Mouse (Mus musculus) cerebellum, adult 2 months (tissue): ENCODE data around the gene Sp3. TPM values are rescaled to one million over a fixed set of nuclear protein-coding genes. Genes with fewer than 3 reads are reported as not detected.

Experiments used
- DNase-seq, 2 experiments: peaks; one replicate each; pipeline ENCODE4 v3.0.0; 2021
- H3K27ac ChIP-seq: fragments of 200-500 bp; 2 replicates; pipeline ENCODE4 v1.5.1; 2012; ENCODE audit warnings: low read length, control low read depth, inconsistent platforms; ENCODE audit not compliant: insufficient read depth
- H3K27me3 ChIP-seq: fragments of 200-500 bp; 2 replicates; pipeline ENCODE4 v1.6.1; 2012; ENCODE audit warnings: inconsistent platforms, mild to moderate bottlenecking, low read length, moderate library complexity; ENCODE audit not compliant: control insufficient read depth, insufficient read depth
- H3K4me1 ChIP-seq: fragments of 200-500 bp; 2 replicates; pipeline ENCODE4 v1.6.1; 2011; ENCODE audit warnings: low read length; ENCODE audit not compliant: control insufficient read depth, insufficient read depth
- H3K4me3 ChIP-seq: fragments of 200-500 bp; replicated peaks from 2 replicates; pipeline ENCODE3; 2011; ENCODE audit warnings: mild to moderate bottlenecking, low read depth, low read length, control low read depth; ENCODE audit not compliant: insufficient read depth
- CTCF ChIP-seq: fragments of 200-500 bp; IDR thresholded peaks from 2 replicates; pipeline ENCODE4 v1.5.1; 2011; ENCODE audit warnings: low read depth, mild to moderate bottlenecking, control low read depth, low read length, moderate library complexity, borderline replicate concordance; ENCODE audit not compliant: insufficient read depth
- POLR2A ChIP-seq: fragments of 200-500 bp; IDR thresholded peaks from 2 replicates; pipeline ENCODE4 v1.6.1; 2011; ENCODE audit warnings: low read length, control low read depth, borderline replicate concordance; ENCODE audit not compliant: insufficient read depth
- WGBS: fragments of 180-500 bp; shearing (Covaris S2); methylation state at CpG from one replicate; pipeline ENCODE4 v1.1.7; 2018; 5-methylcytosine and 5-hydroxymethylcytosine counted together
- polyA plus RNA-seq: library from polyadenylated mRNA; depleted of rRNA; stranded (reverse); fragments of >200 nt; gene quantifications from 2 replicates; pipeline ENCODE4 v1.2.3, GENCODE M21; 2012; rRNA removed

The Sp3 gene
- polyA plus RNA-seq, 1 experiment: 25.9 TPM

DNA sequence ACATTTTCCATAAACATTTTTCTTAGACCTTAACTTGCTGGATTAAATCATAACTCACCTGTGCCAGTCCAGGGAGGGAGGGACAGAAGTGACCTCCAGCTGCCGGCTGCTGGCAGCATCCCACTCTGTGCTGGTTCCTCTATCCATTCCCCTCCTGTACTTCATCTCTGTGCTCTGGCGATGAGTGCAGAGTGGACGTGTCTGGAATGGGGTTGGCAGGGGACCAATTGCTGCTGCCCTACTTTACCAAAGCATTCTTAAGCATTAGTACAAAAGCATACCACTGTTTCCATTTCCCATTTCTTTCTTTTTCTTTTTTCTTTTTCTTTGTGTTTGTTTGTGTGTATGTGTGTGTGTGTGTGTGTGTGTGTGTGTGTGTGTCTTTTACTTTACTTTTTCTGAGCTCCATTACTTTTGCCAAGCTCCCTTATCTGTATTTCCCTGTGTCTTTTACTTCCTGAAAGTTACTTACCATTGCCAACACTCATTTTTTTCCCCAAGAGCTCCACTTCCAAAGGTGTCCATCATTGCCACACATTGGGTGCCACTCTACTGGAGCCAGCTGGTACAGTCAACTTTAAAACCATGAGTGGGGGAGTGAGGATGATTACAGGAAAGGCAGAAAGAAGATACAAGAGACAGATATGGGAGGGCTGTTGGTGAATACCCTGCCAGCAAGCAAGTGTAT is 82.0 kb downstream of the Sp3 start:
- no peaks in the 10 kb centered on the region for H3K4me1 ChIP-seq
- no peak overlapping the region for H3K27ac ChIP-seq
- TF ChIP-seq POLR2A (no peak), CTCF (no peak)
- DNase-seq: no peak
- 25% methylated on average over 3 of the region's 3 CpGs for WGBS
- H3K27me3 ChIP-seq: no peaks in the 10 kb centered on the region
- H3K4me3 ChIP-seq: no peak overlapping the region

DNA sequence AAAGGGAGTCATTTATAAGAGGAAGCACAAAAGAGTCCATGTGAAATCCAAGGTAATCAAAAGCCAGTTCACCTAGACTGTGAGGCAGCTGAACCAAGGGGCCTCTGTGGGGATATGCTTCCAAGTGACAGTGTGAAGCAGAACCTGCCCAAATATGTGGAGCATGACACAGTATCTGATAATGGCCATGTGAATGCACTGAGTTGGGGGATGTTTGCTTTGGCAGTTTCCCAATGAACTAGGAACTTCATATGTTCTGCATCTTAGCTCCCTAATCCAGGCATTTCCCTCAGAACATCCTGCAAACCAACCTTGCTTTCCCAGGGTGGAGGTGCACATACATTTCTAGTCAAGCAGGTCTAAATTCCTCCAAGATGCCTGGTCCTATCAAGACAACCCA is 90.4 kb downstream of the Sp3 start:
- TF ChIP-seq CTCF: no peak
- TF ChIP-seq POLR2A: no peak
- no peaks in the 10 kb centered on the region for H3K27me3 ChIP-seq
- DNase-seq: no peak

More for the DNA sequence above, 90.4 kb downstream of the Sp3 start:
- no peak overlapping the region for H3K4me3 ChIP-seq
- H3K4me1 ChIP-seq: no peaks in the 10 kb centered on the region
- no peak overlapping the region for H3K27ac ChIP-seq

Other genes with a start within 250 kb of the Sp3 start
- not detected in 2 replicates for gene Gm11084, start 6.3 kb upstream of the Sp3 start, polyA plus RNA-seq
- gene Ola1, start 238.5 kb upstream of the Sp3 start, polyA plus RNA-seq: 59.7 and 61.3 TPM in 2 replicates